Mouse (Mus musculus): ENCODE data around the gene Ncoa1. TPM values are rescaled to one million over a fixed set of nuclear protein-coding genes. Genes with fewer than 3 reads are reported as not detected.

Gene Ncoa1
- total RNA-seq, 1 experiment, result 13.3 TPM

GRCm38 (mm10) chr12:4212908-4213307, 264.1 kb downstream of the Ncoa1 start:
- in situ Hi-C loops (cut with MboI; ENCODE audit: low sequenced_read_pairs in 2 of 2, unreplicated experiment in 2 of 2), result no loop called here
- Histone ChIP-seq H3K4me1 (ENCODE audit: control insufficient read depth in 2 of 2, insufficient read depth in 2 of 2, low read length in 2 of 2, poor library complexity in 1 of 2) (peaks cover 1 to 11% of the 10 kb centered on the region in 2 experiments; a peak in 2 of 4 replicates), H3K36me3 (ENCODE audit: control insufficient read depth, insufficient read depth, low read length, poor library complexity, severe bottlenecking) (peaks cover 47% of the 10 kb centered on the region), H3K4me3 (ENCODE audit: insufficient read depth in 1 of 2, low read depth in 1 of 2, low read length in 2 of 2, poor library complexity in 1 of 2, severe bottlenecking in 1 of 2) (no peak overlapping the region), H3K9ac (ENCODE audit: insufficient read depth, low read depth, low read length, poor library complexity, severe bottlenecking) (no peak overlapping the region), H3K9me3 (ENCODE audit: control insufficient read depth, insufficient read depth, low read depth, low read length) (no peaks in the 10 kb centered on the region), H3K27ac (ENCODE audit: insufficient read depth, low read depth, low read length, poor library complexity, severe bottlenecking) (no peak overlapping the region)
- DNase-seq (ENCODE audit: low read depth, low spot score), result no peak
- no peak for TF ChIP-seq ZC3H11A (IDR thresholded peaks at IDR 0.05; ENCODE audit: borderline replicate concordance, low read depth, low read length)
- TF ChIP-seq CHD2 (IDR thresholded peaks at IDR 0.05; ENCODE audit: low read depth, low read length), result no peak
- no peak for TF ChIP-seq HCFC1 (IDR thresholded peaks at IDR 0.05; ENCODE audit: borderline replicate concordance, insufficient read depth, low read length)
- TF ChIP-seq MAFK (IDR thresholded peaks at IDR 0.05; ENCODE audit: insufficient read depth, low read depth, low read length), result no peak
- TF ChIP-seq ZNF384 (IDR thresholded peaks at IDR 0.05; ENCODE audit: low read depth, low read length), result no peak

GRCm38 (mm10) chr12:4211174-4211573, 265.8 kb downstream of the Ncoa1 start:
- peaks cover 49% of the 10 kb centered on the region for H3K36me3 ChIP-seq (ENCODE audit: control insufficient read depth, insufficient read depth, low read length, poor library complexity, severe bottlenecking)
- in situ Hi-C loops (cut with MboI; ENCODE audit: low sequenced_read_pairs in 2 of 2, unreplicated experiment in 2 of 2), result no loop called here

GRCm38 (mm10) chr12:4209196-4209595, 267.8 kb downstream of the Ncoa1 start:
- Histone ChIP-seq H3K4me3 (ENCODE audit: insufficient read depth in 1 of 2, low read depth in 1 of 2, low read length in 2 of 2, poor library complexity in 1 of 2, severe bottlenecking in 1 of 2) (no peak overlapping the region), H3K27ac (ENCODE audit: insufficient read depth, low read depth, low read length, poor library complexity, severe bottlenecking) (no peak overlapping the region), H3K9me3 (ENCODE audit: control insufficient read depth, insufficient read depth, low read depth, low read length) (no peaks in the 10 kb centered on the region), H3K9ac (ENCODE audit: insufficient read depth, low read depth, low read length, poor library complexity, severe bottlenecking) (no peak overlapping the region), H3K36me3 (ENCODE audit: control insufficient read depth, insufficient read depth, low read length, poor library complexity, severe bottlenecking) (peaks cover 35% of the 10 kb centered on the region), H3K4me1 (ENCODE audit: control insufficient read depth in 2 of 2, insufficient read depth in 2 of 2, low read length in 2 of 2, poor library complexity in 1 of 2) (peaks cover 1 to 11% of the 10 kb centered on the region in 2 experiments; a peak in 2 of 4 replicates)
- in situ Hi-C loops (cut with MboI; ENCODE audit: low sequenced_read_pairs in 2 of 2, unreplicated experiment in 2 of 2), result no loop called here
- TF ChIP-seq ZC3H11A (IDR thresholded peaks at IDR 0.05; ENCODE audit: borderline replicate concordance, low read depth, low read length) (no peak), CHD2 (IDR thresholded peaks at IDR 0.05; ENCODE audit: low read depth, low read length) (no peak), ZNF384 (IDR thresholded peaks at IDR 0.05; ENCODE audit: low read depth, low read length) (no peak), HCFC1 (IDR thresholded peaks at IDR 0.05; ENCODE audit: borderline replicate concordance, insufficient read depth, low read length) (no peak), MAFK (IDR thresholded peaks at IDR 0.05; ENCODE audit: insufficient read depth, low read depth, low read length) (no peak)
- DNase-seq (ENCODE audit: low read depth, low spot score), result no peak

More at GRCm38 (mm10) chr12:4211174-4211573, 265.8 kb downstream of the Ncoa1 start:
- TF ChIP-seq ZC3H11A (IDR thresholded peaks at IDR 0.05; ENCODE audit: borderline replicate concordance, low read depth, low read length), result no peak
- no peak for TF ChIP-seq MAFK (IDR thresholded peaks at IDR 0.05; ENCODE audit: insufficient read depth, low read depth, low read length)
- no peak for TF ChIP-seq HCFC1 (IDR thresholded peaks at IDR 0.05; ENCODE audit: borderline replicate concordance, insufficient read depth, low read length)
- TF ChIP-seq ZNF384 (IDR thresholded peaks at IDR 0.05; ENCODE audit: low read depth, low read length), result no peak
- TF ChIP-seq CHD2 (IDR thresholded peaks at IDR 0.05; ENCODE audit: low read depth, low read length), result no peak
- no peak for DNase-seq (ENCODE audit: low read depth, low spot score)
- no peak overlapping the region for H3K27ac ChIP-seq (ENCODE audit: insufficient read depth, low read depth, low read length, poor library complexity, severe bottlenecking)
- H3K9me3 ChIP-seq (ENCODE audit: control insufficient read depth, insufficient read depth, low read depth, low read length), result no peaks in the 10 kb centered on the region
- peaks cover 1 to 11% of the 10 kb centered on the region in 2 experiments; a peak in 2 of 4 replicates for H3K4me1 ChIP-seq (ENCODE audit: control insufficient read depth in 2 of 2, insufficient read depth in 2 of 2, low read length in 2 of 2, poor library complexity in 1 of 2)
- no peak overlapping the region for H3K9ac ChIP-seq (ENCODE audit: insufficient read depth, low read depth, low read length, poor library complexity, severe bottlenecking)
- H3K4me3 ChIP-seq (ENCODE audit: insufficient read depth in 1 of 2, low read depth in 1 of 2, low read length in 2 of 2, poor library complexity in 1 of 2, severe bottlenecking in 1 of 2), result no peak overlapping the region

GRCm38 (mm10) chr12:4208405-4209133, 268.4 kb downstream of the Ncoa1 start:
- Histone ChIP-seq H3K36me3 (ENCODE audit: control insufficient read depth, insufficient read depth, low read length, poor library complexity, severe bottlenecking) (peaks cover 31% of the 10 kb centered on the region), H3K4me3 (ENCODE audit: insufficient read depth in 1 of 2, low read depth in 1 of 2, low read length in 2 of 2, poor library complexity in 1 of 2, severe bottlenecking in 1 of 2) (no peak overlapping the region), H3K9me3 (ENCODE audit: control insufficient read depth, insufficient read depth, low read depth, low read length) (no peaks in the 10 kb centered on the region), H3K27ac (ENCODE audit: insufficient read depth, low read depth, low read length, poor library complexity, severe bottlenecking) (no peak overlapping the region), H3K9ac (ENCODE audit: insufficient read depth, low read depth, low read length, poor library complexity, severe bottlenecking) (no peak overlapping the region), H3K4me1 (ENCODE audit: control insufficient read depth in 2 of 2, insufficient read depth in 2 of 2, low read length in 2 of 2, poor library complexity in 1 of 2) (peaks cover 1 to 11% of the 10 kb centered on the region in 2 experiments; a peak in 2 of 4 replicates)
- TF ChIP-seq ZC3H11A (IDR thresholded peaks at IDR 0.05; ENCODE audit: borderline replicate concordance, low read depth, low read length) (no peak), HCFC1 (IDR thresholded peaks at IDR 0.05; ENCODE audit: borderline replicate concordance, insufficient read depth, low read length) (no peak), ZNF384 (IDR thresholded peaks at IDR 0.05; ENCODE audit: low read depth, low read length) (no peak), CHD2 (IDR thresholded peaks at IDR 0.05; ENCODE audit: low read depth, low read length) (no peak), MAFK (IDR thresholded peaks at IDR 0.05; ENCODE audit: insufficient read depth, low read depth, low read length) (no peak)
- in situ Hi-C loops (cut with MboI; ENCODE audit: low sequenced_read_pairs in 2 of 2, unreplicated experiment in 2 of 2), result no loop called here
- DNase-seq (ENCODE audit: low read depth, low spot score), result no peak
